Mouse (Mus musculus) intestine, embryonic 14.5 days (tissue): ENCODE measurements around the gene Stat5a. TPM values are rescaled to one million over a fixed set of nuclear protein-coding genes. Genes with fewer than 3 reads are reported as not detected.

Experiments used
- ATAC-seq: fragments of 200-750 bp; cut with Nextera tagmentation; replicated peaks from 2 replicates; pipeline ENCODE4 v1.8.0; 2017; ENCODE audit warnings: low read depth, moderate number of reproducible peaks, moderate TSS enrichment, moderate library complexity; ENCODE audit not compliant: low FRiP score, low TSS enrichment
- DNase-seq: peaks from one replicate; pipeline ENCODE4 v3.0.0-alpha.2; 2018; ENCODE audit warnings: low spot score
- H3K27ac ChIP-seq: fragments of 300-500 bp; sonication (generic); 2 replicates; pipeline ENCODE4 v1.5.1; 2014; ENCODE audit warnings: low read depth, mild to moderate bottlenecking, control low read depth
- H3K27me3 ChIP-seq: fragments of 300-500 bp; sonication (generic); replicated peaks from 2 replicates; pipeline ENCODE4 v1.6.1; 2014; ENCODE audit warnings: low read length, control low read depth; ENCODE audit not compliant: control insufficient read depth, insufficient read depth
- H3K36me3 ChIP-seq: fragments of 300-500 bp; sonication (generic); 2 replicates; pipeline ENCODE4 v1.6.1; 2014; ENCODE audit warnings: low read length, control low read depth; ENCODE audit not compliant: control insufficient read depth, insufficient read depth
- H3K4me1 ChIP-seq: fragments of 300-500 bp; sonication (generic); replicated peaks from 2 replicates; pipeline ENCODE4 v1.6.1; 2014; ENCODE audit warnings: low read length, control low read depth, mixed read lengths; ENCODE audit not compliant: control insufficient read depth, insufficient read depth
- H3K4me2 ChIP-seq: fragments of 300-500 bp; sonication (generic); 2 replicates; pipeline ENCODE4 v1.6.1; 2014; ENCODE audit warnings: low read length
- H3K4me3 ChIP-seq: fragments of 300-500 bp; sonication (generic); 2 replicates; pipeline ENCODE4 v1.5.1; 2014; ENCODE audit warnings: low read depth, low read length, control low read depth, mixed read lengths
- H3K9ac ChIP-seq: fragments of 300-500 bp; sonication (generic); 2 replicates; pipeline ENCODE4 v1.6.1; 2014; ENCODE audit warnings: mild to moderate bottlenecking, low read length
- H3K9me3 ChIP-seq: fragments of 300-500 bp; sonication (generic); 2 replicates; pipeline ENCODE4 v1.6.1; 2016; ENCODE audit warnings: low read length, control low read depth; ENCODE audit not compliant: control insufficient read depth
- WGBS: fragments of 180-500 bp; shearing (Covaris S2); extraction: QIAGEN DNeasy Blood & Tissue Kit; methylation state at CpG from one replicate; pipeline ENCODE4 v1.1.7; 2014; 5-methylcytosine and 5-hydroxymethylcytosine counted together
- polyA plus RNA-seq: library from polyadenylated mRNA; unstranded; fragments of >200 nt; fragmentation: Nextera tagmentation; extraction: Ambion mirVana; gene quantifications from 2 replicates; pipeline ENCODE4 v1.2.1, GENCODE M21; 2014

Gene Stat5a
- polyA plus RNA-seq, 1 experiment from 2014 or later, result 5.5 TPM

DNA sequence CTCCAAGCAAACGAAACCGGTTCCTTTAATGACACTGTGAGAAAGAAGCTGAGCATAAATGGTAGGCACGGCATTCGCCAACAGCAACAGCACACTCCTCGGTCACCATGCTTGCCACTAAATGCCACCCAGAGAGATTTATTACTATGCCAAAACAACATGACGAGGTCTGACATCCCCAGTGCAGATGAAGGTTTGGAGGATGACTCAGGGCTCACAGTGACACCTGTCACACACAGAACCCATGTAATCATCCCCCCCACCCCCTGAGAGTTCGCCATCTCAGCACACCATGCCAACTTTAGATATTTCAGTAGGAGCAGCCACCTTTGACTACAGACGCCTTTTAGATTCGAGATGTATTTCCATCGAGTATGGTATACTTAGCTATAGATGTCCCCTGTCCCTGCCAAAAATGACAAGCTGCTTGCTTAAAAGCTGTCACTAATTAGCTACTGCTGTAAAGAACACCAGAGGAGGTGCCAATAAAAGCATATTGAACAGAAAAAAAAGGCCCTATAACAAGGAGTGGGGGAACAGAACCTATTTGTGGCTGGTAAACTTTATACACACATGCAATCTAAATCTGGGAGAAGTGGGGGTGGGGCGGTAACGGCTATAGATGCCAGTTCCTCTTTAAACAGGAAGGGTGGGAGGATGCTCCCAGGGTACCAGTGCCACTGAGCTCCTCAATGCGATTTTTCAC is 32.8 kb upstream of the Stat5a start:
- Histone ChIP-seq H3K9ac (no peak overlapping the region), H3K36me3 (no peaks in the 10 kb centered on the region), H3K4me2 (no peak overlapping the region), H3K27me3 (no peaks in the 10 kb centered on the region), H3K27ac (no peak overlapping the region), H3K4me1 (no peaks in the 10 kb centered on the region; the same call in 1 of the 2 replicates), H3K4me3 (no peak overlapping the region), H3K9me3 (no peaks in the 10 kb centered on the region)
- ATAC-seq (no peak), DNase-seq (no peak)
- WGBS, result 78% methylated on average over 13 of the region's 13 CpGs

DNA sequence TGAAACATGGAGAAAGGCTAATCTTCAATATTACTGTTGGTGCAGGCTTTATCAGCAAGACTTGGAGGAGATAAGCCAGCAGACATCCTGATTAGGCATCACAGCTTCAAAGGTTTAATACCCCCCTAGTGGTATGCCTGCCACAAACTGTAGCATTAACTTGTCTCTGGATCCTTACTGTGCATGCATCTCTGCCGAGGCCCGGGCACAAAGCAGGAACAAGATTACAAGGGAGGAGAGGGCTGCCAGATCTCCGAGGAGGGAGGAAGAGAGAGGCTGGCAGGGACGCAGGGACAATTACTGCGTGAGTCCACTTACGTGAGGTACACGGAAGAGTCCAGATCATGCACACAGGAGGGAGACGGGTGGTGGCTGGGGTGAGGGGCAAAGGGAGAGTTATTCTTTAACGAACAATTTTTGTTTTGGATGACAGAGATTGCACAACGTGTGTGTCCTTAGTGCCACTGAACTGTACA is 30.4 kb upstream of the Stat5a start:
- Histone ChIP-seq H3K4me2 (no peak overlapping the region), H3K4me1 (no peaks in the 10 kb centered on the region; the same call in 1 of the 2 replicates), H3K27me3 (no peaks in the 10 kb centered on the region), H3K9me3 (no peaks in the 10 kb centered on the region), H3K9ac (no peak overlapping the region), H3K36me3 (no peaks in the 10 kb centered on the region), H3K4me3 (no peak overlapping the region), H3K27ac (no peak overlapping the region)
- no peak for ATAC-seq
- WGBS, result 53% methylated on average over 10 of the region's 10 CpGs
- DNase-seq, result no peak

DNA sequence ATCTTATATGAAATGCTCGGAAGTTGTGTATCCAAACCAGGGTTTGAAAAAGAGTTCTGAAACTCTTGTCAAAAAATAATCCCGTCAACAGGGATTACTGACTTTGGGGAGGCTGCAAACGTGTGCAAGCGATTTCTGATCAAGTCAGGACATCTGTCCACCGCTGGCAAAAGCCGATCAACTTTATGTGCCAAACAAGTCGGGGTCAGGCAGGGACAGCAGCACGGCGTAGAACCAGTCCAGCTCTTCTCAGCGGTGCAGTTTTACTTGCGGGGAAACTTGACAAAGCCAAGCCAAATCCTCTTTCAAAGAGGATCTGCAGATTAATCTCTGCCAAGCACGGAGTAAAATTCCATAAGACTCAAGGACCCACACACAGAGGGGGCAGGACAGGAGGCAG is 29.5 kb upstream of the Stat5a start:
- Histone ChIP-seq H3K9me3 (no peaks in the 10 kb centered on the region), H3K27me3 (no peaks in the 10 kb centered on the region), H3K27ac (no peak overlapping the region), H3K9ac (no peak overlapping the region), H3K36me3 (no peaks in the 10 kb centered on the region), H3K4me2 (no peak overlapping the region), H3K4me1 (no peaks in the 10 kb centered on the region; the same call in 1 of the 2 replicates), H3K4me3 (no peak overlapping the region)
- no peak for ATAC-seq
- WGBS, result 81% methylated on average over 12 of the region's 12 CpGs
- no peak for DNase-seq

DNA sequence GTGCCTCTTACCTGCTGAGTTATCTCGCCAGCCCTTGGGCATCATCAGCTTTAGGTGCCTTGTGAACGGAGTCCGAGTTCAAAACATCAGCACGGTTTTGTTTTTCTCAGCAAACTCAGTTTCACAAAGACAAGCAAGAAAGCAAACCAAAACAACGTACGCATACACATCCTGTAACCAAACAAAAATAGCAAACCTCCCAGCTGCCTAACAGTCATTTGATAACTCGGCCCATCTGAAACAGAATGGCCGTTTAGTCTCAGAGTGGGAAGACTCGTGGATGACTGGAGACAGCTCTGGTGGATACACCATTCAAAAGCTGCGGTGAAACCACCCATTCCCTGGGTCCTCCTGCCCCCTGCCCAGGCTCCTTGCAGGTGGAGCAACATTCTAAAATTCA is 27.8 kb upstream of the Stat5a start:
- Histone ChIP-seq H3K4me1 (no peaks in the 10 kb centered on the region; the same call in 1 of the 2 replicates), H3K4me2 (no peak overlapping the region), H3K27me3 (no peaks in the 10 kb centered on the region), H3K27ac (no peak overlapping the region), H3K36me3 (no peaks in the 10 kb centered on the region), H3K4me3 (no peak overlapping the region), H3K9ac (no peak overlapping the region), H3K9me3 (no peaks in the 10 kb centered on the region)
- no peak for DNase-seq
- ATAC-seq, result no peak
- 82% methylated on average over 10 of the region's 10 CpGs for WGBS

DNA sequence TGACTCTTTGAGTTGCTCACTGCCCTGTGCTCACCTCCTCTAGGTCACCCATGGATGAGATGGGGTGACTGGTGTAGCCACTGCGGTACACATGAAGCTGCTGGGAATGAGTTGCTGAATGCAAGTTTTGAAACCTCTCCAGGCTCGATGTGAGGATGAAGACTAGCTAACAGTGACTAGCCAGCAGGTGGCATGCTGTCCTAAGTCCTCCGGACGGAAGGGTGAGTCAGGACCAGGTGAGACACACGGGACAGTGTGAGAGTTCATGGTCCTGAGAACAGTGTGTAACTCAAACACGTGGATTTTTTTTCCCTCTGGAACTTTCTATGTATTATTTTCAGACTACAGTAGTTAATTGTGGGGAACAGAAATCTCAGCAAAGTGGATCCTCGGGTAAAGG is 25.7 kb upstream of the Stat5a start:
- ATAC-seq (no peak), DNase-seq (no peak)
- no peaks in the 10 kb centered on the region for H3K36me3 ChIP-seq
- no peak overlapping the region for H3K4me2 ChIP-seq
- H3K27me3 ChIP-seq, result no peaks in the 10 kb centered on the region
- no peaks in the 10 kb centered on the region for H3K4me1 ChIP-seq
- no peak overlapping the region for H3K4me3 ChIP-seq
- WGBS, result 65% methylated on average over 7 of the region's 7 CpGs
- no peak overlapping the region for H3K9ac ChIP-seq
- no peak overlapping the region for H3K27ac ChIP-seq
- peaks cover 4% of the 10 kb centered on the region; the same call in 1 of the 2 replicates for H3K9me3 ChIP-seq

DNA sequence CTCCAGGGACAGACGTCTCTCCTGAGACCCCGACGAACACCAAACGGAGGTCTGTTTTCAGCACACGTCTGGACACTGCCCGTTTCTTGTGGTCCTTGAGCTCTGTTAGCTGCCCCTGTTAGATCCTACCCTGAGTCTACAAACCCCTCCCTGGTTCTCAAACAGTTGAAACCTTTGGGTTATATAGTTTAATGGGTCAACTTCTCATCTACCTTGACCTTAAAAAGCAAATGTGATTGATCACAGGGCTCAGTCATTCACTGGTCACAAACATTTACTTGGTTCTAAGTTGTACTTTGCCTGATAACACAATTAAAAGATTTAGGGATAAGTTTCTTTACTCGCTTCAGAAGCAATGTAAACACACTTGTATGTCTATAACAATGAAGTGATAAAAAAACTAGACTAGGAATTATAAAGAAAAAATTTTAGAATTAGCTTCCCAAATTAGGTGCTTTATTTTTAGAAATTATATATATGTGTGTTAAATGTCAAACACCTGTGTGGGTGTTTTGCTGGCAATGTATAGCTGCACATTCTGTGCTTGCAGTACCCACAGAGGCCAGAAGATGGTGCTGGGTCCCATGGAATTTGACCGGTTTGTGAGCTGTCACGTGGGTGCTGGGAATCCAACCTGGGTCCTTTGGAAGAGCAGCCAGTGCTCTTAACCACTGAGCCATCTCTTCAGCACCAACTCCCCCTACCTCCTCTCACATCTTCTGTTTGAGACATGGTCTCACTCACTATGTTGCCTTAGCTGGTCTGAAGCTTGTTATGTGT is 22.0 kb upstream of the Stat5a start:
- peaks cover 4% of the 10 kb centered on the region; the same call in 1 of the 2 replicates for H3K9me3 ChIP-seq
- DNase-seq (no peak), ATAC-seq (no peak)
- no peak overlapping the region for H3K4me2 ChIP-seq
- 66% methylated on average over 9 of the region's 9 CpGs for WGBS
- no peaks in the 10 kb centered on the region for H3K27me3 ChIP-seq
- H3K27ac ChIP-seq, result no peak overlapping the region
- no peak overlapping the region for H3K4me3 ChIP-seq
- no peaks in the 10 kb centered on the region for H3K4me1 ChIP-seq
- no peaks in the 10 kb centered on the region for H3K36me3 ChIP-seq
- no peak overlapping the region for H3K9ac ChIP-seq

DNA sequence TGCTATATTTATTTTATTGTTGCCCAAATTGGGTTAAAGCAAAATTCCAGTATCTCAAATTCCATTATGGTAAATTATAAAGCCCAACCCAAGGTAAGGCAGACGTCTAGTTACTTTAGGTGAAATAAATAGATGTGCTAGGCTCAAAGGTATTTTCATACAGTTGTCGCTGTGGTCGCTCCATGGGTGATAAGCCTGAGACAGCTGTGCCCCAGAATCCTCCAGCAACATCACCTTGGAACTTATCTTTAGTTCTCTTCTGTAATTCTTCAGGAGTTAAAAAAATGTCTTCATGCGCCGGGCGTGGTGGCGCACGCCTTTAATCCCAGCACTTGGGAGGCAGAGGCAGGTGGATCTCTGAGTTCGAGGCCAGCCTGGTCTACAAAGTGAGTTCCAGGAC is 20.3 kb upstream of the Stat5a start:
- WGBS, result 95% methylated on average over 9 of the region's 9 CpGs
- no peaks in the 10 kb centered on the region for H3K4me1 ChIP-seq
- no peak overlapping the region for H3K4me3 ChIP-seq
- no peak overlapping the region for H3K27ac ChIP-seq
- H3K9ac ChIP-seq, result no peak overlapping the region
- no peak for DNase-seq
- peaks cover 4% of the 10 kb centered on the region; the same call in 1 of the 2 replicates for H3K9me3 ChIP-seq
- H3K27me3 ChIP-seq, result no peaks in the 10 kb centered on the region
- H3K4me2 ChIP-seq, result no peak overlapping the region
- no peaks in the 10 kb centered on the region for H3K36me3 ChIP-seq
- ATAC-seq, result no peak

DNA sequence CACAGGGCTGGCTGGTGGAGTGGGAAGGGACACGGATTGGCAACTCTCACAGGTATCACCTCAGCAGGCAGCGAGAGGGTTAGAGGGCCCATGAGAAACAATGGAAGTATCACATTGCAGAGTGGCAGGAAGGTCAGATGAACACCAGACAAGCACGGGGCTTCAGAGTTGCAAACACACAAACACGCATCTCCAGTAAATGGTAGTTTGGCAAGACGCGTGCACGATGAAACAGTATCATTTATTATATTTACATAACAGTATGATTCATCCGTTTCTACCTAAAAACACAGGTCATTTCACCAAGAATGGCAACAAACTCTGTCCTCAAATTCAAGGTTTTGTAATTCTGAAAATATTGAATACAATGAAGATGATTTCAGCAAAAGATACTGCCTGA is 19.6 kb upstream of the Stat5a start:
- no peak overlapping the region for H3K4me2 ChIP-seq
- no peak for ATAC-seq
- no peak overlapping the region for H3K27ac ChIP-seq
- H3K4me1 ChIP-seq, result no peaks in the 10 kb centered on the region
- no peak overlapping the region for H3K4me3 ChIP-seq
- DNase-seq, result no peak
- H3K9ac ChIP-seq, result no peak overlapping the region
- 59% methylated on average over 8 of the region's 8 CpGs for WGBS
- no peaks in the 10 kb centered on the region for H3K27me3 ChIP-seq
- H3K36me3 ChIP-seq, result no peaks in the 10 kb centered on the region
- peaks cover 4% of the 10 kb centered on the region; the same call in 1 of the 2 replicates for H3K9me3 ChIP-seq
